Mouse (Mus musculus): Measurements from ENCODE around the gene Scfd2.

The Scfd2 gene

GRCm38 (mm10) chr5:74173162-74173844, 358.3 kb downstream of the Scfd2 start:
- DNase-seq (ENCODE audit: low spot score in 2 of 2), result no peak

DNA sequence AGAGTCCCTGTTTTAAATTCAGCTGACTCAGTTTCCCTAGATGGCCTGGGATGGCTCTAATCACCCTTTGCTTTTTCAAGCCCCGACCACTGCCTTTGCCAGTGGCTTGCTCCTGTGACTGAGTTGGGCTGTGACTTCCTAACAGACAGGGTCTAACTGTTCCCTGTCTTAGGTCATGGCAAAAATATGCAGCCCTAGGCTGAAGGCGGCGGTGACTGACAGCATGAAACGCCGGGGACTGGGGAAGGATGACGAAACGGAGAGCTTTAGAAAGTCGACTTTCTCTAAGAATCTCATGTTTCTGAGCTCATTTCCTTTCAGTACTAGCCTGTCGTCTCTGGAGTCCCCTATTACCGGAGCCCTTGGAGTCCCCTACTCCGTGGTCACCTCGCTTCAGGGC, 359.4 kb downstream of the Scfd2 start:
- no peak for DNase-seq (ENCODE audit: low spot score in 2 of 2)

- DNase-seq (ENCODE audit: low spot score in 2 of 2), result no peak
Measured at GRCm38 (mm10) chr5:74171768-74172167, 359.8 kb downstream of the Scfd2 start.

- DNase-seq (ENCODE audit: low spot score in 2 of 2), result no peak
Measured at GRCm38 (mm10) chr5:74168085-74168484, 363.5 kb downstream of the Scfd2 start.

DNA sequence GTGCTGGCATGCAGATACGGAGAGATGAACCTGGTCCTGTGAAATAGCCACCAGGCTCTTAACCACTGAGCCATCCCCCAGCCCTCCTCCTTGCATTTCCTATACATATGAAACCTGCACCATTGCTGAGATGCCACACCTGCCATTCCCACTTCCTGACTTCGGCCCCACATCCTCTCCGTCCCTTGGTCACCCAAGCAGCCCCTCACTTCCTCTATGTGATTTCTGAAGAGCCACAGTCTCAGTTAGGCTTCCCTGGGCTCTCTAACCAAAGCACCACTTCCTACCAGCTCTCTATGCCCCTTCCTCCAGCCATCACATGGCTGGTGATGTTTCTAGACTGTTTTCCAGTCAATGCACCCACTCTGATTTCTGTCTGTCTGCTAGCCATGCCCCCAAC, 364.9 kb downstream of the Scfd2 start:
- DNase-seq (ENCODE audit: low spot score in 2 of 2), result no peak

DNA sequence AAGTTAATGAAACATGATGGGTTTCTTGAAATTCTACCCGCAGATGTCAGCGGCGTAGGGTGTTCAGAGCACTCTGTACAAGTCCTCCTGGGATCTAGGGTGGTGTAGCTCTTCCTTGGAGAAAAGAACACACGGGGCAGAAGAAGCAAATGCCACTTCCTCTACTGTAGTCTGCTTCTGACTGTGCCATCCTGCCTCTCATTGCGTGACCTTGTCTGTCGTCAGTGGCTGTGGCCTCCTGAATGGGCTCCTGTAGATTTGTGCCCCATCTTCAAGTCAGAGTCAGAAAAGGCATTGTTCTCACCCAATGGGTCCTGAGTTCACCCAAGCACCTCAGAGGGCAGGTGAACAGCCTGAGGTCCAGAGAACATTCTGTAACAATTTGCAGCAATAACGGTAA, 367.0 kb downstream of the Scfd2 start:
- DNase-seq (ENCODE audit: low spot score in 2 of 2), result no peak

DNA sequence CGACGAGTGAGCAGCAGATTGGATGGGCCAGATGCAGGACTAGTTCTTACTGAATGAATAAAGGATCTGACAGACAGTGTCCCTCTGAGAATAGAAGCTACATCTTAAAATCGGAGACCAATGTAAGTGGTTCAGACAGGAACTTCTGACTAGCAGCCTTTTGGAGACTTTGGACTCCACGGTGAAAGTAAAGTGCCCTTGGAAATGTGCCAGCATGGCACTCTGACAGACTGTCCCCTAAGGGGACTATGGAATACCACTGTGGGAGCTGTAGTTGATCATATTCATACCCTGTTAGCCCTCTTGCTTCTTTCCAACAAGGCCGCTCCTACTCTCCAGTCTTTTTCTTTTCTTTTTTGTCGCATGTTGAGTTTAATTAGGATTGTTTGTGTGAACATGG, 368.4 kb downstream of the Scfd2 start:
- DNase-seq (ENCODE audit: low spot score in 2 of 2), result no peak

DNA sequence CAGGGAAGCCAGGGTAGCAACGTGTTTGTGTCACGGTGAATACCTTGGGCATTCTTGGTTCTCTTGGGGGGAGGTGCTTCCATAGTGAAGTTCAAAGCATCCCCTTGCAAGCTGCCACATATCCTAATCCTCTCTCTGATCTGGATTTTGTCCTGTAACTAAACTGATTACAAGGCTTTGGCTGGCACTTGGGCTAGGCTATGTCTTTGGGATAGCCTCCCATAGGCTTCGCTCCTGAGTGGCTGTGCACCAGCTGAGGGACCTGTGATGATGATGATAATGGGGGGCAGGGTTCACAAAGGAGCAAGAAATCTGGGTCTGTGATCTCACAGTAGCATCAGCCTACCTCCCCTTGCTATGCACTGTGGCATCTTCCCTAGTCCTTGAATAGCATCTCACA, 369.5 kb downstream of the Scfd2 start:
- DNase-seq (ENCODE audit: low spot score in 2 of 2), result no peak

- no peak for DNase-seq (ENCODE audit: low spot score in 2 of 2)
Measured at GRCm38 (mm10) chr5:74161297-74161926, 370.1 kb downstream of the Scfd2 start.

DNA sequence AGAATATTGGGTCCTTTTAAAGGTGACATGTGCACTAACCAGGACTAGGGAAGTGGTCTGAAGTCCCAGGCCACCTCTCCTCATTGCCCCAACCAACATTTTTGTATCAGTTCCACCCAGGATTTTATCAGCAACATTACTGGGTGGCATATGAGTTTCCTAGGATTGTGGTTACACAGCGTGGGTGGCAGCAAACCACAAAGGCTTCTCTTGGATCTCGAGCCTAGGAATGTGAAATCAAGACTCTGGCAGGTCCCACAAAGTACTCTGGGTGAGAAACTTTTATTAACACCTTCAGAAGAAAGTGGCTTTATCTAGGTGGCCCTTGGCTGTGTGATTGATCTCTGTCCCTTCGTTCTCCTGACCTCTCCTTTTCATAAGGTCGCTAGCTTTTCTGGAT, 371.2 kb downstream of the Scfd2 start:
- no peak for DNase-seq (ENCODE audit: low spot score in 2 of 2)

DNA sequence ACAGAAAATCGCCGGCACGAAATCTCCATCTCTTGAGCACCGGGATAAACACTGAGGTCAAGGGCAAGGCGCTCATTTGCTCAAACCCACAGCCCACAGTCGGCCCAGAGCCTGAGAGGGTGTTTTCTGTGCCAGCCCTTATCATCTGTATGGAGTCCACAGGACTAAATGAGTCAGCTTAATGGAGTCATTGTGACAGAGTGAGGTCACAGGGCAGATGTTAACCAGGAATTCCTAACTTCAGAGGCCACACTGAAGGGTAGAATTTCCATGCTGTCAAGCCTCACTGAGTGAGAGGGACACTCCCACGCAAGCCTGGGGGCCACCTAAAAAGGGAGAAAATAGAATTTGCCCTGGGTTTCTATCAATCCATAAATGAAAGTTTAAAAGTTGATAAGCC, 371.7 kb downstream of the Scfd2 start:
- DNase-seq (ENCODE audit: low spot score in 2 of 2), result no peak

- no peak for DNase-seq (ENCODE audit: low spot score in 2 of 2)
Measured at GRCm38 (mm10) chr5:74158929-74159632, 372.5 kb downstream of the Scfd2 start.

GRCm38 (mm10) chr5:74155860-74156351, 375.7 kb downstream of the Scfd2 start:
- no peak for DNase-seq (ENCODE audit: low spot score in 2 of 2)

All from frontal cortex, postnatal 25 days (tissue).